Mouse (Mus musculus): ENCODE measurements around the gene Fam227a. TPM values are rescaled to one million over a fixed set of nuclear protein-coding genes. Genes with fewer than 3 reads are reported as not detected.

The Fam227a gene
- total RNA-seq, 2 experiments from 2014 or later, result 2.3 to 6.5 TPM

DNA sequence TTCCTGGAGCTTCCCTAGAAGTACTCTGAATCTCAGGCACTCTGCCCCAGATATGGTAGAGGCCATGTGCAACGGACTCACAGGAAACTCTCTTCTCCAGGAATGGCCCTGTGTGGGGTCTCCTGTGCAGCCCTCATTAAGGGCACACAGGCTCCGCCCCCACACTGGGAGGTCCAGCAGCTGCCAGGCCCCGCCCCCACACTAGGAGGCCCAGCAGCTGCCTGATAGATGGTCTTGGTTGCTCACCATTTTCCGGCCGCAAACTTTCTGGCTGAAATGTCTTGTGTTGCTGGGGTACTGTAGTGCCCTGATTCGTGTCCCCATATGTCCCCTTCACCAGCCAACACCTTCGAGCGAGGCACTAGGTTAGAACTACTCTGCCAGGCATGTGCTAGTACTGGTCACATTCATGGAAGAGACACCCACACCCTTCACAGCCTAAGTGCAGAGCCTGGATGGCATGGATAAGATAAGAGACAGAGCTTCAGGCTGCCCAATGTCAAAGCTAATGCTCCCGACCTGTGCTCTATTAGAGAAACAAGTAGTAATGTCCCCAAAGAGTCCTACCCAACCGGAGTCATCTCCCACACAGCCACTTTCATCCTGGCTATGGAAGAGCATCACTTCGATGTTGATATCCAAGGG, 38.9 kb downstream of the Fam227a start:
- ATAC-seq (replicated peaks; ENCODE audit: poor library complexity, severe bottlenecking), result no peak

DNA sequence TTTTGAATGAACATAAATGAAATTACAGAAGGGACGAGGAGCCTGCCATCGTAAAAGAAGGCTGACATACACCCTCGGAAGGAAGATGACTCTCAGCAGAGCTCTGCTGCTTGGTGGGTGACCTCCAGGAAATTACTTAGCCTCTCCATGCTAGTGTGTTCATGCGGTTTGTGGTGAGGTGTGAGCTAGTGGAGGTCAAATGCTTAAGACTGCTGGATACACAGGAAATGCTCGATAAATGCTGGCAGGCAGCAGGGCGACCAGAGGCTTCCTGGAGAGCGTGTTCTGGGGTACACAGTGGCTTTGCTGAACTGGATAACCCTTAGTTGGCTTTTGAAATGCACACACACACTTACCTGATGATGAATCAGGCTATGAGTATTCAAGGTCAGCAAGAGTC, 40.3 kb downstream of the Fam227a start:
- ATAC-seq (replicated peaks; ENCODE audit: poor library complexity, severe bottlenecking), result peak; percentile 44

DNA sequence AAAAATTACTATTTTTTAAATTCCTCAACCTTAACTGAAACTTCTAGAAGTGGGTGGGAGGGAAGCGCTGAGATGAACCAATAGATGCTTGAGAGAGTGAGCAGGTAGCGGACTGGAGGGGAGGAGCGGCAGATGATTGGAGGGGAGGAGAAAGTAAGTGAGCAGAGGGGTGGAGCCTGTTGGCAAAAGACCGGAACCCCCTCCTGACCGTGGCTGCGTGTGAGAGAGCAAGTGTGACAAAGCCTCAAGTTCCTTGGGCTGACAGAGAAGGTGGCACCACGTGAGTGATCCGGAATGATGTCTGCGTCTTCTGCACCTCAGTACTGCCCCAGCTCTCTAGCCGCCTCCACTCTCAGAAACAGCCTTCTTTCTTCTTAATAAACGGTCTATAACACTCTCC, 41.6 kb downstream of the Fam227a start:
- no peak for ATAC-seq (replicated peaks; ENCODE audit: poor library complexity, severe bottlenecking)

DNA sequence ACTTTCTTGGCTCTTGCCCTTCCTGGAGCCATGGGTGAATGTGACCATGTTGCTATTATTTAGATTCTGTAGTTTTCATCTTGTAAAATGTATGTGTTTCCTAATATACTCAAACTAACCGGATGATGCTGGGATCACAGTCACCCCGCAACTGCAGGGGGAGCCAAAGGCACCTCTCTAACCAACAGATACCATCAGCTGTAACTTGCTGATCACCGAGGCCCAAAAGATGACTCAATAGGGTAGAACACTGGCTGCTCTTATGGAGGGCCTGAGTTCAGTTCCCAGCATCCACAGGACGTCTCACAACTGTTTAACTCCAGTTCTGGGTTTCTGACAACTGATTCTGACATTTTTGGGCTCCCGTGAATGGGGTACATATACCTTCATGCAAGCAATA, 42.0 kb downstream of the Fam227a start:
- ATAC-seq (replicated peaks; ENCODE audit: poor library complexity, severe bottlenecking), result no peak

DNA sequence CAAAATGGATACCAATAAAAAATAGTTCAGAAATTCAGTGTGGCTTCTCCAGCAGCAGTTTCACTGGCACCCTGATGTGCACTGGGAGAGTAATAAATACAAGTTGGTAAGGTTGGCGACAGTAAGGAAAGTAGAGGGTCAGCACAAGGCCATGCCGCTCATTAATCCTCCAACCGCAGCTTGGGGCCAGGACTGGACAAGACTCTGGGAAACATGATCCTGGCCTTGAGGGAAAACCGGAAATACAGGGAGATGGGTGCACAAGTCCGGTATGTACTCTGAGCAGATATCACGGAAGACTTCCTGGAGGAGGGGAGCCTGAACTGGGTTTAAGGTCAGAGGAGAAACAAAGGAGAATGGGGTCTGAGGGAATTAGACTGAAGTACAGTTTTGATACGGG, 43.3 kb downstream of the Fam227a start:
- ATAC-seq (replicated peaks; ENCODE audit: poor library complexity, severe bottlenecking), result no peak

DNA sequence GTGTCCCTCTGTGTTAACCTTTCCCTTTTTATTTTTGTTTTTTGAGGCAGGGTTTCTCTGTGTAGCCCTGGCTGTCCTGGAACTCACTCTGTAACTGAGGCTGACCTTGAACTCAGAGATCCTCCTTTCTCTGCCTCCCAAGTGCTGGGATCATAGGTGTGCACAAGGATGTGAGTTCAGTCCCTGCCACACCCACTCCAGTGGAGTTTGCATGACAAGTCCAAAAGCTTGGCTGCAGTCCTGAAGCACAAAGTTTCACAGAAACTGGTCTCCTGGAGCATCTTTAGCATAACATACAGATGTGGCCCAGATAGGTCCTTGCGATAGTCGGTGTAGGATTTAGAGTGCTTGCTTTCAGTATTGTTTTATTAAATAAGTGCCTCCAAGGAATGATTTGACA, 49.5 kb downstream of the Fam227a start:
- ATAC-seq (replicated peaks; ENCODE audit: poor library complexity, severe bottlenecking), result no peak

DNA sequence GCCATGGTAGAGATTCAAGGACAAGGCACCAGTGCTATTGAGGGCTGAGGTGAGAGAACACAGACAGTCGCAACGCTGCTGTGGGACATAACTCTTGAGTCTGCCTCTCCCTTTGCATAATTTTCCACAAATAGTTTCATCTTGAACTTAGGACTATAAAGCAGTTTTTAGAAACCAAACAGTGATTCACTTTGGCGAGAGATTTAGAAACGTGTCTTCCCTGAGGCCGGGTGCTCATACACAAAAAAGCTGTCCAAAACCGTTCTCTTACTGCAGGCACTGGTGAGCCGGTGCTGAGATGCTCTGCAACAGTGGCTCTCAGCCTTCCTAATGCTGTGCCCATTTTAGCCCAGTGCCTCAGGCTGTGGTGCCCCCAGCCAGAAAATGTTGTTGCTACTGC, 50.5 kb downstream of the Fam227a start:
- ATAC-seq (replicated peaks; ENCODE audit: poor library complexity, severe bottlenecking), result no peak

DNA sequence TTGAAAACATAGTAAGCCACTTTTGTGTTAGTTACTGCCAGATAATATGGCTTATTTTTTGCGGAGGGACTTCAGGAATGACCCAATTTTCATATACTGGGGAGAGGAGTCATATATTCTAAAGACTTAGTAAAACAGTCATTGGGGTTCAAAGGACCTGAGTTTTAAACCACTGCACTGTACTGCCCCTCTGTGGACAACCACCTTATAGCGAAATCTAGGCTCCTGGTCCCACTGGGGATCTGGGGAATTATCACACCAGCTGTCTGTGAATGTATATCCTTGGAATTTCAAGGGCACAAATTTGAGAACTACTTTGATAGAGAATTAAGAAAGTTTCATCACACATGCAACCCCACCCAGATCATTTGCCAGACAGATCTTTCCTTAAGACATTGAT, 51.0 kb downstream of the Fam227a start:
- ATAC-seq (replicated peaks; ENCODE audit: poor library complexity, severe bottlenecking), result no peak

DNA sequence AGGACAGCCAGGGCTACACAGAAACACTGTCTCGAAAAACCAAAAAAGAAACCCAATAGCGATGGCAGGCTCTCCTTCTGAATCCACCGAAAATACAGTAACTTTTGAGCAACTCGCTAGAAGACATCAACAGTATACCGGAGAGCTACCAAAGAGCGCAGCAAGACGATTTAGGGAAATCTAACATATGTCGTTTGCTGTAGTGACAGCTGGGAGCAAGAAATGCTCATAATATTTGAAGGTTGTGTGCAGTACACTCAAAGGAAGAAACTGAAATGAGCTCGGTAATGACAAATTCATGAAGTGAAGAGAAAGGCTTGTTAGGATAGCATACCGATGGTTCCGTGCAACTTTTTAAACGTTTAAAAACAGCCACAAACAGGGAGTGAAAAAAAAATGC, 52.6 kb downstream of the Fam227a start:
- ATAC-seq (replicated peaks; ENCODE audit: poor library complexity, severe bottlenecking), result no peak

DNA sequence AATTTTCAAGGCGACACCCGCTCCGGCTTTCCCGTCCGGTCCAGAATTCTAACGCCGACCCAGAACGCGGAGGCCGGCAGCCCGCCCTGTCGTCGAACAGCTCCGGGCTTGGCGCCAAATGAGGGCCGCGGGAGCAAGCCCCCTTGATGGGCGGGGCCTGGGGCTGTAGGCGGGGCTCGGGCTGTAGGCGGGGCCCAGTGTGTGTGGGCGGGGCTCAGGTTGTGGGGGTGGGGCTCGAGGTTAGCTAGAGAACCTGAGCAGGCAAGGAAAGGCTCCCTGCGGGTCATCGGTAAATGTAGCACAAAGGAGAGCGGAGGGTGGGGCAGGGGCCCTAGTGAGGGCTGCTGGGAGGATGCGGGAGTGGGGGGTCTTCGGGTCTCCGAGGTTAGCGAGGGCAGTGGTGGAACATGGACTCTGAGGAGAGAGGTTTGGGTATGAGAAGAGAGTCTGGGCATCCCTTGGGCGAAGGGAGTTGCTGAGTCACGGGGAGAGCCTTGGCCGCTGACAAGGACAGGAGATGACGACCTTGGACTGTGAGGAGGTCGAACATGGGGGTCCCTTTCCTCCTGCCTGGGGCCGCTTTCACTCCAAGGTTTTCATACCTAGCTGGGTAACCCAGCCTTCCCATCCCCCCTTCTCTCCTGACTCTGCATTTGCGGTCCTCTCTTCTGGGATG, 53.6 kb downstream of the Fam227a start, which contains the start of gene Dmc1:
TSS of gene Dmc1 (minus strand) at position 120 of the 676 bp plus-strand sequence.
- ATAC-seq (replicated peaks; ENCODE audit: poor library complexity, severe bottlenecking), result peak; percentile 77

DNA sequence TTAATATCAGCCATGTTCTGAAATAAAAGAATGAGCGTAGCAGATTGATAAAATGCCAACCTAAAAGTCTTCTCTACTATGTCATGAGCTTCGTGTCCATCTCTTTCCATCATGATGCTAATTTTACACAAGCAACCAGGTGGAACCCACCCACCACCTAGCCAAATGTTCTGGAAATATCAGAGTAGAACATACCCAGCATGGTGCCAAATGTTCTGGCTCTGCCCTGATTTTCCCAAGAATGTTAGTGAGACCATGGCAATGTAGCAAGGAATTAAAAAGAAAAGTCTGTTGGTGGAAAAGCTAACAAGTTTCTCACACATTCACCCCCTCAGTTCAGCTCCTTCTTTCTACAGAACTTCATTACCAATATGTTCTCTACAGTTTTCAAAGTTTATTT, 58.6 kb downstream of the Fam227a start:
- no peak for ATAC-seq (replicated peaks; ENCODE audit: poor library complexity, severe bottlenecking)

DNA sequence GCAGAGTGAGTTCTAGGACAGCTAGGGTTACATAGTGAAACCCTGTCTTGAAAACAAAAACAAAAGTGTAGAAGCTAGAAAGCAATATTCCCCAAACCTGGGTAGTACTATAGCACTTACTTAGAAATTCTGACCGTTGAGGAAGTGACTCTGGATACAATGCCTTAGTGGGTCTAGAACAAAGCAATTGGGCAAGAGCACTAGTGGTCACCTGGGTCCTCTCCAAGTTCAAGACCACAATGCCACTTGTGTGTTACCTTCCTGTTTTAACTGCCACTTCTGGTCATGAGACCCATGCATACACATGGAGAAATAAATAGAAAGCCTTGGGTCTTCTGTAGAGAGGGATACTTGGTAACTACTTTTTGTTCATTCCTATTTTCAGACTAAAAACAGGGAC, 60.0 kb downstream of the Fam227a start:
- ATAC-seq (replicated peaks; ENCODE audit: poor library complexity, severe bottlenecking), result peak; percentile 86

DNA sequence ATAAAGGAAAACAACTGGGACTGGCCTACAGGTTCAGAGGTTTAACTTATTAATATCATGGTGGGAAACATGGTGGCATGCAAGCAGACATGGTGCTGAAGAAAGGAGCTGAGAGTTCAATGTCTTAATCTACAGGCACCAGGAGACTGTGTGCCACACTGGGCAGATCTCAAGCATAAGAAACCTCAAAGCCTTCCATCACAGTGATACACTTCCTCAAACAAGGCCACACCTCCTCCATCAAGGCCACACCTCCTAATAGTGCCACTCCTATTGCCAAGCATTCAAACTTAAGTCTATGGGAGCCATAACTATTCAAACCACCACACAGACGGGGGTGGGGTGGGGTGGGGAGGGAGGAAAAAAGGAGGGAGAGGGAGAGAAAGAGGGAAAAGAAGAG, 77.2 kb downstream of the Fam227a start:
- ATAC-seq (replicated peaks; ENCODE audit: poor library complexity, severe bottlenecking), result no peak

DNA sequence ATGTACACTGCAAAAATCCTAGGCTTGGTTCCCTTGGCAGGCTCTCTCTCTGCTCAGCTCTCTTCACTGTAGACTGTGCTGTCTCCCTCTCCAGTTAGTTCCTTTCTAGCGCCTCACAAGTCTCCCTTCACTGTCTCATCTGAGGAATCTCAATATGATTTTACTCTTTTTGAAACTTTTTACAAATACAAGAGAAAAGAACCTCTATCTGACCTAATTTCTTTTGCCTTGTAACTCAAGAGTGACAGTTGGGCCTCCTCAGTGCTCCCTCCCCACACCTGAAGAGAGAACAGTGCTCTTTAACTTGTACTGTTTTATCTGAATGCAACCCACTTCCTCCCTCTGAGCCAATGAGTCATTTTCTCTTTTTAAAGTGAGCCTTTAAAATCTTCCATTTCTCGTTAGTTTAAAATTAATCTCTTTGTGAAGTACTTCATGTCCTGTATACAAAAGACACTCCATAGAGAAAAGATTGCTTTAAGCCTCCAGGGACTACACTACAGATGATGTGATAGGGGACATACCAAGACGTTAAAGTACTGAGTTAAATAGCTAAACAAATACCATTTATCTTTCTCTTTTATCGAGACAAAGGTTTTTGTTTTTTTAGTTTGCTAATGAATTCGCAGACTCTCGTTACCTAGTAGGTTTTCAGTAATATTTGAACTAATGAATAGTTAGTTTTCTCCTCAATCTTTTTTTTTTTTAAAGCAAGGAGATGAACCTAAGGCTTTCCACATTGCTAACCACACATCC, 80.9 kb downstream of the Fam227a start:
- ATAC-seq (replicated peaks; ENCODE audit: poor library complexity, severe bottlenecking), result no peak

DNA sequence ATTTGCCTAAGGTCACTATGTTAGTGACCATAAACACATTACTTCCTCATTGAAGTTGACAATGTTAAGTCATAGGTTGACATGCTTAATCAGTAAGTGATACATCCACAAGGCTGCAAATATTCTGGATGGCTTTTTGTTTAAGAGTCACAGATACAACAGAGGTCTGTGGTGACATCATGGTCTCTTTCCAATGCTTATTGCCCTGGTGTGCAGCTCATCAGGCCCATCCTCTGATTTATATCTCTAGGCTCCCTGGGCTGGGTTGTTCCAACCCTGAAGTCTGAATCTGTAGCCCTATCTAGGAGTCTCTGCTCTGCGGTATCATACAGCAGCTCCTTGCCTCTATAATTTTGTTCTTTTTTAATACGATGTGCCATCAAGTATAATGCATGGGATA, 81.8 kb downstream of the Fam227a start:
- no peak for ATAC-seq (replicated peaks; ENCODE audit: poor library complexity, severe bottlenecking)

DNA sequence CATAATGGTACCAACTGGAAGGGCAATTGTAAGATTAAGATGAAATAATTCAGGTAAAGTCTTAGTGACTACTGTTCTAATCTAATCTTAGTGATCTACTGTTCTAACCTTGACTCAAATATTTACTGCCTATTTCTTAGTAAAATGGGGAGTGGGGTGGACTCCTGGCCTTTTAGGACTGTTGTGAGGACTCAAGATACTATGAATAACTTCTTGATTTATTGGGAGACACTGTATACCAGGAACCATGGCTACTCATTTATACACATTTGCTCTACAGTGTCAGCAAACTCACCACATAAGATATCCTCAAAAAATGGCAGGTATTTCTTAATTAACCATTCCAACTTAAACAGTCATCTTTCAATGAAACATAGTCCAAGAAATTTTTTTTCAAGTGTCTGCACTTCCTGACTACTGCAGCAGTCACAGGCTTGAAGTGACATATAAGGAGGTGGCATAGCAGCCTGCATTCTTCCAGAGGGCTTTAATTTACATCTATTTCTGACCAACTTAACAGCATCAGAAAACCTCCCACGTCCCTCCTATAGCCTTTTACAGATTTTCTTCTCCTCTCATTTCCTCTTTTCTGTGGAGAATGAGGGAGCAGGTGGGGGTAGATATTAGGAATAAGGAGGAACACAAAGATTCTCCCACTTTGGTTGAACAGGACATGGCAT, 83.1 kb downstream of the Fam227a start:
- no peak for ATAC-seq (replicated peaks; ENCODE audit: poor library complexity, severe bottlenecking)

DNA sequence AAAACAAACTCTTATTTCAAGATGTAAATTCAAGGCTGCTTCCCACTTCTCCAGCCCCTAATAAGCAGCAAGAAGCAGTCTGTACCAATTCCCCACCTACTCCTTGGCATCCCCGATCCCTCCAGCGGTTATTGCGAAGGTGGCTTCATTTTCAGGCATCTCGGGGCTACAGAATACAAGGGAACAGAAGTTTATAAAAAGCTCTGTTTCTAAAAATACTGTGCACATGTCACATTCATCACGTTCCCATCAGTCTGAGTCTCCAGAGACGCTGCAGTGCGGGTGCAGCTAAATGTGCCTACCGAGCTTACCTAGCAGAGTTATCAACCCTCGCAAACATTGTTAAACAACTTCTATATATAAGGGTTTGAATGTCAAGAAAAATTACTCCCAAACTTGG, 96.3 kb downstream of the Fam227a start:
- ATAC-seq (replicated peaks; ENCODE audit: poor library complexity, severe bottlenecking), result no peak

DNA sequence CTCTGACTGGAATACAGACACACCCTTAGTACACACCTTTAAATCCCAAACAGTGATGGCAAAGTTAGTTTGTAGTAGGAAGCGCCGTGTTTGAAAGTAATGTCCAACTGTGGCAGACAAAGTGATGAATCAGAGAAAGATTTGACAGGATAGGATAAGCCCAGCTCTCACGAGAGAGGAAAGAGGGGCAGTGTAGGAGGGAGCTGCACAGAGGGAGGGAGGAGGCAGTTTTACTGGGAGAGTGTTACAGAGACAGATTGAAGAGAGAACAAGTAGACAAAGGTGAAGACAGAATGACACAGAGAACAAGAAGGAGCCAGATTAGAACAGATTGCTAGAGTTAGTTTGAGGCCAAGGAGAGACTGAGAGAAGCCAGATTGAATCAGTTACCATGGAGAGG, 99.1 kb downstream of the Fam227a start:
- ATAC-seq (replicated peaks; ENCODE audit: poor library complexity, severe bottlenecking), result no peak
